Mouse (Mus musculus) C2C12 (cell line): ENCODE measurements around the gene Mpdu1.

Source experiments
- CEBPB ChIP-seq: IDR thresholded peaks from one replicate; pipeline ENCODE4 v1.6.1; 2011; ENCODE audit warnings: low read depth, mild to moderate bottlenecking, control low read depth, moderate library complexity
- CTCF ChIP-seq: IDR thresholded peaks from one replicate; pipeline ENCODE4 v1.5.1; 2011; ENCODE audit not compliant: control insufficient read depth, insufficient read depth, insufficient read length
- MAX ChIP-seq: IDR thresholded peaks from one replicate; pipeline ENCODE4 v1.6.1; 2011; ENCODE audit warnings: mild to moderate bottlenecking, control low read depth
- MYOD1 ChIP-seq: IDR thresholded peaks from one replicate; pipeline ENCODE4 v1.6.1; 2011; ENCODE audit warnings: low read depth; ENCODE audit not compliant: control insufficient read depth, insufficient read length
- MYOG ChIP-seq: IDR thresholded peaks from one replicate; pipeline ENCODE4 v1.6.1; 2011; ENCODE audit not compliant: control insufficient read depth, insufficient read length; ENCODE audit errors: extremely low read depth

DNA sequence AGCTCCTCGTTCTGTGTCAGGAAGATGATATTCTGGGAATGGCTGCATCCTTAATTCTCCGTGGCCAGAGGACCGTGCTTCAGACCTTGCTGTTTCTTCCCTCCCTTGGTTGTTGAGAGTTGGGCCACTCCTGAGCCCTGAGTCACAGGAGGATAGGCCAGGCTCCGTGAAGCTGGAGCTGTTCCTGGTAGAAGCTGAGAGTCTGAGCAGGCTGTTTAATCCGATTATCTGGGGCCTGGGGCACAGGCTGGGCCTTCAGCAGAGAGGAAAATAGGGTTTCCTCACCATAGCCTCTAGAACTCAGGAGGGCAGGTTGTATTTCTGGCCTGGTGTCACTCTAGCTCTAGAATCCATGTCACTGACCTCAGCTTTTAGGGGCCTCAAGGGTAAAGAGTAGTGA lies 9.0 kb downstream of the Mpdu1 start:
- TF ChIP-seq CTCF (no peak), CEBPB (no peak), MYOD1 (no peak), MAX (no peak), MYOG (no peak)
